Mouse (Mus musculus): ENCODE measurements around the gene Cacna1a. TPM values are rescaled to one million over a fixed set of nuclear protein-coding genes. Genes with fewer than 3 reads are reported as not detected.

Gene Cacna1a
- polyA plus RNA-seq, 1 experiment from 2014 or later: 7.7 TPM

DNA sequence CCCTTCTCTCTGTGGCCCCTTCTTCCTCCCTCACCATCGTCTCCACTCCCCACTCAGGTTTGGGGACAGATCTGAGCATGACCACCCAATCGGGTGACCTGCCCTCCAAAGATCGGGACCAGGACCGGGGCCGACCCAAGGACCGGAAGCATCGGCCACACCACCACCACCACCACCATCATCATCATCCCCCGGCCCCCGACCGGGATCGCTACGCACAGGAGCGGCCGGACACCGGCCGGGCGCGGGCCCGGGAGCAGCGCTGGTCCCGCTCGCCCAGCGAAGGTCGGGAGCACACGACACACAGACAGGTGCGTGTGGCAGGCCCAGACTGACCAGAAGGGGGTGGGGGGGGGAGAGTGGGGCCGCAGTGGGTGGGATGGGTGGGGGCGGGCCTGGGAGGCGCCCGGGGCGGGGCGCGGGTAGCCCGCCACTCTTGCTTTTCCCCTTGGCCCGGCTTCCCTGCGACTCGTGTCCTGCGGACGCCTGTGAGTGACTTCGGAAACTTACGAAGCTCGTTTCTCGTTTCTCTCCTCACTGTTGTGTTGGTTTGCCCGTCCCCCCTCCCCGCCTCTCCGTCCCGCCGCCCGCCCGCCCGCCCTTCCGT is 250.4 kb downstream of the Cacna1a start:
- DNase-seq (ENCODE audit: low spot score) (peak; percentile 79), ATAC-seq (replicated peaks; ENCODE audit: low FRiP score) (peak; percentile 52)
- no peaks in the 10 kb centered on the region for H3K36me3 ChIP-seq (ENCODE audit: control insufficient read depth, insufficient read depth, low read length)
- H3K27ac ChIP-seq (ENCODE audit: low read depth, low read length): peak overlapping the region; percentile 92
- H3K9me3 ChIP-seq (ENCODE audit: control insufficient read depth, low read length): no peaks in the 10 kb centered on the region
- H3K9ac ChIP-seq (ENCODE audit: low read length): peak overlapping the region; percentile 87
- peaks cover 6% of the 10 kb centered on the region; the same call in 1 of the 2 replicates for H3K4me1 ChIP-seq (replicated peaks; ENCODE audit: control insufficient read depth, insufficient read depth, low read length)
- no peaks in the 10 kb centered on the region for H3K27me3 ChIP-seq (ENCODE audit: control insufficient read depth, insufficient read depth, low read length)
- WGBS: under 1% methylated on average over 51 of the region's 52 CpGs
- H3K4me2 ChIP-seq (ENCODE audit: low read depth, low read length, severe bottlenecking): peak overlapping the region; percentile 92
- H3K4me3 ChIP-seq (ENCODE audit: low read depth, low read length): peak overlapping the region; percentile 55

DNA sequence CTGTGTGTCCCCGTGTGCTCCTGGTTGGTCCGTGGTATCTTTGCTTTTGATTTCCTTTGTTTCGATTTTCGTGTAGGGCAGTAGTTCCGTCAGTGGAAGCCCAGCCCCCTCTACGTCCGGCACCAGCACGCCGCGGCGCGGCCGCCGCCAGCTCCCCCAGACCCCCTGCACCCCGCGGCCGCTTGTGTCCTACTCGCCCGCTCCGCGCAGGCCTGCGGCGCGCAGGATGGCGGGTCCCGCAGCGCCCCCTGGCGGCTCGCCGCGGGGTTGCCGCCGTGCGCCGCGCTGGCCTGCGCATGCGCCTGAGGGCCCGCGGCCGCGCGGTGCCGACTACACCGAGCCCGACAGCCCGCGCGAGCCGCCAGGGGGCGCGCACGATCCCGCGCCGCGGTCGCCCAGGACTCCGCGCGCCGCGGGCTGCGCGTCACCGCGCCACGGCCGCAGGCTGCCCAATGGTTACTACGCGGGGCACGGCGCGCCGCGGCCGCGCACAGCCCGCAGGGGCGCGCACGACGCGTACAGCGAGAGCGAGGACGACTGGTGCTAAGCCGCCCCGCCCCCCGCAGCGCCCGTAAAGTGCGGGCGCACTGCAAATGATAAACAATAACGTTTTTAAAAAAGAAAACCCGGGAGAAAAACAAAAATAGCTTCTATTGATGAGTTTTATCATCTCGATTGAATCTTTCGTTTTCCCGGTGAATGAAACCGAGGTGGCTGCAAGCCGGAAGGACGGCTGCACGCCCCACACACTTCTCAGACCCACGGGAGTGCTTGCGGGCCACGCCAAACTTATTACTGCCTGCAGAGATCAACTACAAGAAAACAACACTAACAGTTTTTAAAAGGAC is 251.1 kb downstream of the Cacna1a start:
- DNase-seq (ENCODE audit: low spot score) (peak; percentile 96), ATAC-seq (replicated peaks; ENCODE audit: low FRiP score) (peak; percentile 93)
- Histone ChIP-seq H3K4me2 (ENCODE audit: low read depth, low read length, severe bottlenecking) (peak overlapping the region; percentile 92), H3K27ac (ENCODE audit: low read depth, low read length) (peak overlapping the region; percentile 92), H3K4me3 (ENCODE audit: low read depth, low read length) (peak overlapping the region; percentile 55), H3K4me1 (replicated peaks; ENCODE audit: control insufficient read depth, insufficient read depth, low read length) (peaks cover 6% of the 10 kb centered on the region; the same call in 1 of the 2 replicates), H3K9me3 (ENCODE audit: control insufficient read depth, low read length) (no peaks in the 10 kb centered on the region), H3K9ac (ENCODE audit: low read length) (peak overlapping the region; percentile 87), H3K36me3 (ENCODE audit: control insufficient read depth, insufficient read depth, low read length) (no peaks in the 10 kb centered on the region), H3K27me3 (ENCODE audit: control insufficient read depth, insufficient read depth, low read length) (no peaks in the 10 kb centered on the region)
- WGBS: under 1% methylated on average over 106 of the region's 106 CpGs

DNA sequence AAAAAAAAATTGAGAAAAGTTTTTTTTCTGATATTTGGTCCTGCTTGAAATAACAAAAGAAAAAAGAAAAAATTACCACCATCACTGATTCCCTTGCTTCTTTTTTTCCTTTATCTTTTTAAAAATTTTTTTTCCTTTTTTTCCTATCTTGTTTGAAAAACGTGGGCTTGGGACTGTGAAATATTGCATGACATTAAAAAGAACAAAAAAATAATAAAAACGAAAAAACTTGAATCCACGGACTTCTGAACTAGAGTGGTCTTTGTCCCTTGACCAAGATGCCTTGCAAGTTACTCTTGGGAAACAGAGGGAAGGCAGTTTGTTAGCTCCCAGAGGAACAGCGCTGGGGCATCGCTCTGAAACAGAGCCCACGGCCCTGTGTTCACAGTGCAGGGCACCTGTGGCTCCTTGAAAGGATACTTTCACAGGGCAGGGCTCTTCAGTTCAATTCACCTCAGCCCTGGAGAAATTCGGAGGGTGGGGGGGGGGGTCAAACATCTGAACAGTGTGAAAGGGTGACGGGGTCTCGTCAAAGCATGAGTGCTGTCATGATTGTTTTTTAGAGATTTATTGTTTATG is 251.9 kb downstream of the Cacna1a start:
- ATAC-seq (replicated peaks; ENCODE audit: low FRiP score): no peak
- Histone ChIP-seq H3K27ac (ENCODE audit: low read depth, low read length) (no peak overlapping the region), H3K9me3 (ENCODE audit: control insufficient read depth, low read length) (no peaks in the 10 kb centered on the region), H3K4me3 (ENCODE audit: low read depth, low read length) (peak overlapping the region; percentile 55), H3K4me1 (replicated peaks; ENCODE audit: control insufficient read depth, insufficient read depth, low read length) (peaks cover 6% of the 10 kb centered on the region; the same call in 1 of the 2 replicates), H3K27me3 (ENCODE audit: control insufficient read depth, insufficient read depth, low read length) (no peaks in the 10 kb centered on the region), H3K9ac (ENCODE audit: low read length) (peak overlapping the region; percentile 60; the same call in 1 of the 2 replicates), H3K4me2 (ENCODE audit: low read depth, low read length, severe bottlenecking) (peak overlapping the region; percentile 51), H3K36me3 (ENCODE audit: control insufficient read depth, insufficient read depth, low read length) (no peaks in the 10 kb centered on the region)
- DNase-seq (ENCODE audit: low spot score): peak; percentile 50
- WGBS: 37% methylated on average over 9 of the region's 9 CpGs

DNA sequence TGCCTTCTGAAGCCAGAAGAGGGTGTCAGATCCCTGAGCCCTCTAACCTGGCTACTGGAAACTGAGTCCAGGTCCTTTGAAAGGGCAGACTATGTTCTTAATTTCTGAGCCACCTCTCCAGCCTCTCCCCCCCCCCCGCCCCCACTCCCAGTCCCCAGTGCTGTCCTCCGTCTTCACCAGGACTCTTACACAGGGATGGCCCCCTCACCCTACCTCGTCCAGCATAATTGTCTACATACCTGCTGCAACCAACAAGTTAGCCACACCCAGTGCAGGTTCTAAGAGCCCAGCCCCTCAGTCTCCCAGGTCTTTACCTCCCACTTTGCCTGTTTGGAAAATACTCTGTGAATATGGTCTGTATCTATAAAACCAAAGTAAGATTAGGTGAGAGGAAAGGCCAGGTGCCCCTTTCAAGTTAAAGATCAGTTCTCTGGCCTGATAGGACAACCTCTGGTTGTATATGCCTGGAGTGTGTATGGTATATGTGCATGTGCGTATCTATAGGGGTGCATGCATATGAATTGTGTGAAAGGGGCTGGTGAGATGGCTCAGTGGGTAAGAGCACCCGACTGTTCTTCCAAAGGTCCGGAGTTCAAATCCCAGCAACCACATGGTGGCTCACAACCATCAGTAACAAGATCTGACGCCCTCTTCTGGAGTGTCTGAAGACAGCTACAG is 252.5 kb downstream of the Cacna1a start:
- H3K4me2 ChIP-seq (ENCODE audit: low read depth, low read length, severe bottlenecking): no peak overlapping the region
- H3K27me3 ChIP-seq (ENCODE audit: control insufficient read depth, insufficient read depth, low read length): no peaks in the 10 kb centered on the region
- H3K9me3 ChIP-seq (ENCODE audit: control insufficient read depth, low read length): no peaks in the 10 kb centered on the region
- ATAC-seq (replicated peaks; ENCODE audit: low FRiP score) (no peak), DNase-seq (ENCODE audit: low spot score) (peak; percentile 51)
- no peak overlapping the region for H3K9ac ChIP-seq (ENCODE audit: low read length)
- no peaks in the 10 kb centered on the region for H3K36me3 ChIP-seq (ENCODE audit: control insufficient read depth, insufficient read depth, low read length)
- H3K4me1 ChIP-seq (replicated peaks; ENCODE audit: control insufficient read depth, insufficient read depth, low read length): peaks cover 6% of the 10 kb centered on the region; the same call in 1 of the 2 replicates
- no peak overlapping the region for H3K4me3 ChIP-seq (ENCODE audit: low read depth, low read length)
- 72% methylated on average over 7 of the region's 7 CpGs for WGBS
- no peak overlapping the region for H3K27ac ChIP-seq (ENCODE audit: low read depth, low read length)

DNA sequence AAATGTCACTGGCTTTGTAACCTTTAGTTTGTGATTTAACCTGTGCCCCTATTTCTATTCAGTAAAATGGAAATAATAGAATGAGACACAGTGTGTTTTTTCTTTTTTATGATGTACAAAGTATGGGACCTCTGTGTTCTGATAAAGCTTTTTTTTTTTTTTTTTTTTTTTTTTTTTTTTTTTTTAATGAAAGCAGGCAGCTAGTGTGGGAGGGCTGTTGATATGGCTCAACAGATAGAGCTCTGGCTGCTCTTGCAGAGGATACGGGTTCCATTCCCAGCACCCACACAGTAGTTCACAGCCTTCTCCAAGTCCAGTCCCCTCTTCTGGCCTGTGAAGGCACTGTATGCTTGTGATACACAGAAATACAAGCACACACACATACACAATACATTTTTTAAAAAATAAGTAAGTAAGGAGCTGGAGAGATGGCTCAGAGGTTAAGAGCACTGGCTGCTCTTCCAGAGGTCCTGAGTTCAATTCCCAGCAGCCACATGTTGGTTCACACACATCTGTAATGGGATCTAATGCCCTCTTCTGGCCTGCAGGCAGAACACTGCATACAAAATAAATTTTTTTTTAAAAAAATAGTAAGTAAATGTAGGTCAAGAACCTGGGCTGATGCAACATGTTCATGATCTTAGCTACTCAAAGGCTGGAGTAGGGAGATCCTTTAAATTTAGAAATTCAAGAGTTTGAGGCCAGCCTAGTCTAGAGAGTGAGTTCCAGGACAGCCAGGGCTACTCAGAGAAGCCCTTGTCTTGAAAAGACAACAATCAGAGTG is 253.5 kb downstream of the Cacna1a start:
- Histone ChIP-seq H3K27me3 (ENCODE audit: control insufficient read depth, insufficient read depth, low read length) (no peaks in the 10 kb centered on the region), H3K9me3 (ENCODE audit: control insufficient read depth, low read length) (no peaks in the 10 kb centered on the region), H3K4me1 (replicated peaks; ENCODE audit: control insufficient read depth, insufficient read depth, low read length) (peaks cover 4% of the 10 kb centered on the region; the same call in 1 of the 2 replicates), H3K9ac (ENCODE audit: low read length) (no peak overlapping the region), H3K4me2 (ENCODE audit: low read depth, low read length, severe bottlenecking) (no peak overlapping the region), H3K36me3 (ENCODE audit: control insufficient read depth, insufficient read depth, low read length) (no peaks in the 10 kb centered on the region), H3K27ac (ENCODE audit: low read depth, low read length) (no peak overlapping the region), H3K4me3 (ENCODE audit: low read depth, low read length) (no peak overlapping the region)
- 93% methylated on average over 1 of the region's 1 CpGs for WGBS
- DNase-seq (ENCODE audit: low spot score): no peak
- no peak for ATAC-seq (replicated peaks; ENCODE audit: low FRiP score)

DNA sequence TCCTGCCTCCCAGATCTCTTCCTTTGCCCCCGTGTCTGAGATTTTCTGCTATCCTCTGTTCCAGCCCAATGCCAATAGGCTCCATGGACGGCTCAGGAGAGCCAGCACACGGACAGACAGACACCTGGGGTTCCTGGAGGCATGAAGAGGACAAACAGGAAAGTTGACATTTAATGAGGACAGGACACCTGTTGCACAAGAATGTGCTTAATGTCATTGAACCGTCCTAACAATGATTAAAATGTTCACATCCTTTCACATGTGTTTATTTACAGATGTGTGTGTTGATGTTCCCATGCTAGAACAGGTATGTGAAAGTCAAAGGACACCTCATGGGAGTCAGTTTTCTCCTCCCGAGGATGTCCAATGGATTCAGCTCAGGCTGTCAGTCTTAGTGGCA is 254.8 kb downstream of the Cacna1a start:
- Histone ChIP-seq H3K27me3 (ENCODE audit: control insufficient read depth, insufficient read depth, low read length) (no peaks in the 10 kb centered on the region), H3K27ac (ENCODE audit: low read depth, low read length) (no peak overlapping the region), H3K4me3 (ENCODE audit: low read depth, low read length) (no peak overlapping the region), H3K4me1 (replicated peaks; ENCODE audit: control insufficient read depth, insufficient read depth, low read length) (peaks cover 5% of the 10 kb centered on the region; the same call in 1 of the 2 replicates), H3K9ac (ENCODE audit: low read length) (no peak overlapping the region), H3K4me2 (ENCODE audit: low read depth, low read length, severe bottlenecking) (no peak overlapping the region), H3K9me3 (ENCODE audit: control insufficient read depth, low read length) (no peaks in the 10 kb centered on the region), H3K36me3 (ENCODE audit: control insufficient read depth, insufficient read depth, low read length) (no peaks in the 10 kb centered on the region)
- DNase-seq (ENCODE audit: low spot score) (no peak), ATAC-seq (replicated peaks; ENCODE audit: low FRiP score) (no peak)
- WGBS: 82% methylated on average over 5 of the region's 5 CpGs

DNA sequence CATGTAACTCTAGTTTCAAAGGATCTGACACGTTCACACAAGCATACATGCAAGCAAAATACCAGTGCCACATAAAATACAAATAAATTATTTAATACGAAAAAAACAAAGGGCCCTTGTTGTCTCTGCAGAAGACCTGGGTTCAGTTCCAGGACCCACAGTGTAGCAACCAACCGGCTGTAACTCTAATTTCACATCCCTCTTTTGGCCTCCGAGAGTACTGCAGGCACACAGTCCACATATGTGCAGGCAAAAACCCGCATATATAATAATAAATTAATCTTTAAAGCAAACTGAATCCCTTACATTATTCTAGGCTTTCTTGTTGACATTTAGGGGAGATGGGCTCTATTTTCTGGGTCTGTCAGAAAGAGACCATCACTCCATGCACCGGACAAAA is 258.6 kb downstream of the Cacna1a start:
- DNase-seq (ENCODE audit: low spot score): no peak
- Histone ChIP-seq H3K27ac (ENCODE audit: low read depth, low read length) (no peak overlapping the region; the same call in 1 of the 2 replicates), H3K4me1 (replicated peaks; ENCODE audit: control insufficient read depth, insufficient read depth, low read length) (0 out of 2 replicates have a peak, but pooled peaks cover 3% of the 10 kb centered on the region), H3K4me3 (ENCODE audit: low read depth, low read length) (no peak overlapping the region), H3K4me2 (ENCODE audit: low read depth, low read length, severe bottlenecking) (no peak overlapping the region), H3K36me3 (ENCODE audit: control insufficient read depth, insufficient read depth, low read length) (no peaks in the 10 kb centered on the region), H3K9me3 (ENCODE audit: control insufficient read depth, low read length) (no peaks in the 10 kb centered on the region), H3K27me3 (ENCODE audit: control insufficient read depth, insufficient read depth, low read length) (no peaks in the 10 kb centered on the region), H3K9ac (ENCODE audit: low read length) (no peak overlapping the region)
- ATAC-seq (replicated peaks; ENCODE audit: low FRiP score): no peak
- 52% methylated on average over 6 of the region's 6 CpGs for WGBS
